Mouse (Mus musculus): ENCODE measurements around the gene Slc2a3. TPM values are rescaled to one million over a fixed set of nuclear protein-coding genes. Genes with fewer than 3 reads are reported as not detected.

The Slc2a3 gene
- total RNA-seq, 2 experiments from 2014 or later, result 127 to 133 TPM

DNA sequence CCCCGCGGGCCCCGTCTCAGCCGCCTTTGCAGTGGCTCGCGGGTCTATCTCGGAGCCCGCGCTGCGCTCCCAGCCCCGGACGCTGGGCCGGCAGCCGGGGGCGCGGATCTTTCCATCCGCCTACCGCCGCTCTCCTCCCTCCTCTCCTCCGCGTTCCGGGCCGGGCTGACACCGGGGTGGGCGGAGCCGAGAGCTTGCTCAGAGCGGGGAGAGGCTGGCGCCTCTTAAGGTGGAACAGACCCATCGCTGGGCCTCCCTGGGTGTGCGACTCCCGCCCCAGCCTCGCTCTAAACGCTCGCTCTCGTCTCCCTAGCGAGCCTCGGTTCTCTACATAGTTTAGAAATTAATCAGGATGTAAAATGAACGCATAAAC is 9.8 kb upstream of the Slc2a3 start:
- intact Hi-C loops (cut with DNase I), result no loop called here
- DNase-seq (ENCODE audit: extremely low spot score in 1 of 2, low spot score in 2 of 2), result peak; percentile 82 to 98

DNA sequence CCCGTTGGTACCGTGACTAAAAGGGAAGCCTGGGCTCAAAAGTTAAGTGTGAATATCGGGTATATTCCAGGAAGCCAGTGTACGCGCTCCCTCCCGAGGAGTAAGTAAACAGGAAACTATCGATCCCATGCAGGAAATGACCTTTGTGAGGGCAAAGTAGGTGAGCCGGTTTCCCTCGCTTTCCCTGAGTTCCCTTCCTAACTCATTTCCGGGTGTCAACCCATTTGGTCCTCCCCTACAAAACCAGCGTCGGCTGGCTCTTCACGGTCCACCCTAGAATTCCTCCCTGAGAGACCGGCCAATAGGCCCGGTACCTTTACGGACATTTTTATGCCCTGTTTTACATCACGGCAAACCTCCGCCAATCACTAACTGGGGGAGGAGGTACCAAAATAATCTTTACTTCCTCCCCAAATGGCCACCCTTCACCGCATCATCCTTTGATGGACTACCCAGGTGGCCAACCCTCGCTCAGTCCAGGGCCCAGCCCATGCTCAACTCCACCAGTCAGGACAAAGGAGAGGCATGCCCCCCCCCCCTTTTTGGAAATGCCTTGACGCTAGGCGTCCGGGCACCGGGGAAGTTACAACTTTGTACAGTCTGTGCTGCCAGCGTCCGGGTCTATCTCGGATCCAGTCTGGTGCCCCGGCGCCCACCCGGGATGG is 9.3 kb upstream of the Slc2a3 start:
- intact Hi-C loops (cut with DNase I), result no loop called here
- peak; percentile 98 to 99 for DNase-seq (ENCODE audit: extremely low spot score in 1 of 2, low spot score in 2 of 2)

GRCm38 (mm10) chr6:122810022-122810614 is 8.7 kb upstream of the Slc2a3 start:
- intact Hi-C loops (cut with DNase I), result no loop called here
- DNase-seq (ENCODE audit: extremely low spot score in 1 of 2, low spot score in 2 of 2), result no peak

- intact Hi-C loops (cut with DNase I), result loop anchor here (5.0 kb wide), 1 partner anchor 62 kb away; no protein-coding TSS in a partner anchor
- DNase-seq (ENCODE audit: extremely low spot score in 1 of 2, low spot score in 2 of 2), result peak in 1 of 2 experiments; percentile 74
Observed at GRCm38 (mm10) chr6:122804418-122804817, 3.0 kb upstream of the Slc2a3 start.

DNA sequence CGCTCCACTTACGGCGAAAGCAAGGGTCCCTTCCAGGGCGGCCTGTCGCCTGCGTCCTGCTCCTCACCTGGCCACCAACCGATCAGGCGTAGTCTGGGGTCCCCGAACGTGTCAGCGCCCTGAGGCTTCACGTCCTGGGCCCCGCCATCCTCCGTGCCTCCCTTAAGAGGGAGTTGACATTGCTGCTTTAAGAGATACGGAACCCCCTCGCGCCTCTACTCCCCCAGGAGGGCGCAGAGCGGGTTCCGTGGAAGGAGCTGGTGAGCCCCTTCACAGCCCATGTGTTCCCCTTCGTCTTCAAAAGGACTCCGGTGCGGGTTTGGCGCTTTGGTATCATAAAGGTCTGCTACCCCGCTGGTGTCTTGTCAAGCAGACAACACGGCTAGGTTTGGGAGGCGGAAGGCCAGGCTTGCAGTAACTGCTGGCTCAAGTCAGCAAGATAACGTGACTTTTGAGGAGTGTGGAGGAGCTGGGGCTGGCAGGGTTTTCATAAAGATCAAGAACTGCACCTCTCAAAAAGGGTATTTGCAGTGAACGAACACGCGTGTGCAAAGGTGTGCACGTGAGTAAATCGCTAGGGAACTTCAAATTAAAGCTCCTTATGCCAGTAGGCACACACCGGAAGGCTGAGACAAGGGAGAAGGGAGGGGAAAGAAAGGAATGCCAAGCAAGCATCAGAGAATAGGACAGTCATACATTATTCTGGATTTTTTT is 518 bp upstream of the Slc2a3 start:
- DNase-seq (ENCODE audit: extremely low spot score in 1 of 2, low spot score in 2 of 2), result peak in 1 of 2 experiments; percentile 68
- intact Hi-C loops (cut with DNase I), result loop anchor here (5.0 kb wide), 1 partner anchor 60 kb away; no protein-coding TSS in a partner anchor

GRCm38 (mm10) chr6:122800640-122801300 is 670 bp downstream of the Slc2a3 start:
- intact Hi-C loops (cut with DNase I), result loop anchor here (5.0 kb wide), 1 partner anchor 58 kb away; no protein-coding TSS in a partner anchor
- no peak for DNase-seq (ENCODE audit: extremely low spot score in 1 of 2, low spot score in 2 of 2)

GRCm38 (mm10) chr6:122795254-122795935 is 6.0 kb downstream of the Slc2a3 start:
- intact Hi-C loops (cut with DNase I), result loop anchor here (5.0 kb wide), 1 partner anchor 128 kb away; no protein-coding TSS in a partner anchor
- DNase-seq (ENCODE audit: extremely low spot score in 1 of 2, low spot score in 2 of 2), result no peak

- peak; percentile 70 to 75 for DNase-seq (ENCODE audit: extremely low spot score in 1 of 2, low spot score in 2 of 2)
- intact Hi-C loops (cut with DNase I), result no loop called here
Observed at GRCm38 (mm10) chr6:122786275-122786674, 15.2 kb downstream of the Slc2a3 start.

GRCm38 (mm10) chr6:122784866-122785265 is 16.6 kb downstream of the Slc2a3 start:
- peak in 1 of 2 experiments; percentile 54 for DNase-seq (ENCODE audit: extremely low spot score in 1 of 2, low spot score in 2 of 2)
- intact Hi-C loops (cut with DNase I), result loop anchor here (5.0 kb wide), 2 partner anchors 43 to 118 kb away; no protein-coding TSS in a partner anchor

GRCm38 (mm10) chr6:122782164-122782563 is 19.3 kb downstream of the Slc2a3 start:
- DNase-seq (ENCODE audit: extremely low spot score in 1 of 2, low spot score in 2 of 2), result no peak
- intact Hi-C loops (cut with DNase I), result loop anchor here (5.0 kb wide), 2 partner anchors 40 to 115 kb away; no protein-coding TSS in a partner anchor

GRCm38 (mm10) chr6:122781167-122781566 is 20.3 kb downstream of the Slc2a3 start:
- intact Hi-C loops (cut with DNase I), result loop anchor here (5.0 kb wide), 2 partner anchors 39 to 114 kb away; no protein-coding TSS in a partner anchor
- no peak for DNase-seq (ENCODE audit: extremely low spot score in 1 of 2, low spot score in 2 of 2)

GRCm38 (mm10) chr6:122779916-122780315 is 21.5 kb downstream of the Slc2a3 start:
- intact Hi-C loops (cut with DNase I), result loop anchor here (5.0 kb wide), 2 partner anchors 38 to 113 kb away; no protein-coding TSS in a partner anchor
- no peak for DNase-seq (ENCODE audit: extremely low spot score in 1 of 2, low spot score in 2 of 2)

DNA sequence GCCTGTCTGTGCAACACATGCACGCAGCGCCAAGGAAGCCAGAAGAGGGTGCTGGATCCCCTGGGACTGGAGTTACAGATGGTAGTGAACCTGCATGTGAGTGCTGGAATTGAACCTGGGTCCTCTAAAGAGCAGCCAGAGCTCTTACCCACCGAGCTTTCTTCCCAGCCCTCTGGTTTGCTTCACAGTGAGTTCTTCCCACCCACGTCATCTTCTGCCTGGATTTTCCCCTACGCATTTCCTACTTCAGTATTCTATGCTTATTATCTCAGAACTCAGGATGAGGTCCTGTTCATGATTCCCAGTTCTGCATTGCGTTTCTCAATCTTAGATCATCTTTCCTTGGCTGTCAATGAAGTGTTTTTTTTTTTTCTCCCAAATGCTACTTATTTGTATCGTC is 25.4 kb downstream of the Slc2a3 start:
- intact Hi-C loops (cut with DNase I), result no loop called here
- DNase-seq (ENCODE audit: extremely low spot score in 1 of 2, low spot score in 2 of 2), result no peak

- intact Hi-C loops (cut with DNase I), result no loop called here
- DNase-seq (ENCODE audit: extremely low spot score in 1 of 2, low spot score in 2 of 2), result no peak
Observed at GRCm38 (mm10) chr6:122774345-122774744, 27.1 kb downstream of the Slc2a3 start.

GRCm38 (mm10) chr6:122772701-122773100 is 28.7 kb downstream of the Slc2a3 start:
- intact Hi-C loops (cut with DNase I), result no loop called here
- DNase-seq (ENCODE audit: extremely low spot score in 1 of 2, low spot score in 2 of 2), result no peak

DNA sequence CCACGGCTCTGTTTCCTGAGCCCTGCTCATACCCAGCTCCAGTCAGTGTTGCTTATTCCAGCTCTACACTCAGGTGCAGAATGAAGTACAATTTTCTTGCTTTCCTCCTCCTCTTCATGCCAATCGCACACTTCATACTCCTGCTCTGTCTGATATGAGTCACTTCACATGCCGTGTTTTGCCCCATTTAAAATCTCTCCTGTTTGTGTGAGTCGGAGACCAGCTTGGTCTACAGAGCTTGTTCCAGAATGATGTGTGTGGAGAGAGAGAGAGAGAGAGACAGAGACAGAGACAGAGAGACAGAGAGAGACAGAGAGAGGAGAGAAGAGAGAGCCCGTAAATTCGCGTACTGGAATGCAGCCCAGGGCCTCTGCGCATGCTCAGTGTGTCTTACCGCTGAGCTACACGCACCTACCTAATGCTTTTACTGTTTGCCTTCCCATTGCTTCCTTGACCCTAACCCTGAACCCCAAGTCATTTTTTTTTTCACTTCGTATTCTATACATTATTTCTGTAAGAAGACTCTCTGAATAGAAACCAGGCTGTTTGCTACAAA is 30.6 kb downstream of the Slc2a3 start:
- intact Hi-C loops (cut with DNase I), result no loop called here
- DNase-seq (ENCODE audit: extremely low spot score in 1 of 2, low spot score in 2 of 2), result no peak

GRCm38 (mm10) chr6:122769771-122770759 is 31.4 kb downstream of the Slc2a3 start:
- intact Hi-C loops (cut with DNase I), result no loop called here
- peak in 1 of 2 experiments; percentile 64 for DNase-seq (ENCODE audit: extremely low spot score in 1 of 2, low spot score in 2 of 2)

Data from left cerebral cortex, postnatal 10 days (tissue).